Mouse (Mus musculus) lung, postnatal 36 days (tissue): ENCODE measurements around the gene Chd9.
"Not testable (repeated sequence)": the region's sequence is repeated elsewhere in the genome, so short reads cannot be mapped to it uniquely, and the experiment has no call there.

Experiments used
- DNase-seq: peaks from one replicate; pipeline ENCODE4 v3.0.0; 2022; ENCODE audit warnings: mixed read lengths

Chd9 gene

DNA sequence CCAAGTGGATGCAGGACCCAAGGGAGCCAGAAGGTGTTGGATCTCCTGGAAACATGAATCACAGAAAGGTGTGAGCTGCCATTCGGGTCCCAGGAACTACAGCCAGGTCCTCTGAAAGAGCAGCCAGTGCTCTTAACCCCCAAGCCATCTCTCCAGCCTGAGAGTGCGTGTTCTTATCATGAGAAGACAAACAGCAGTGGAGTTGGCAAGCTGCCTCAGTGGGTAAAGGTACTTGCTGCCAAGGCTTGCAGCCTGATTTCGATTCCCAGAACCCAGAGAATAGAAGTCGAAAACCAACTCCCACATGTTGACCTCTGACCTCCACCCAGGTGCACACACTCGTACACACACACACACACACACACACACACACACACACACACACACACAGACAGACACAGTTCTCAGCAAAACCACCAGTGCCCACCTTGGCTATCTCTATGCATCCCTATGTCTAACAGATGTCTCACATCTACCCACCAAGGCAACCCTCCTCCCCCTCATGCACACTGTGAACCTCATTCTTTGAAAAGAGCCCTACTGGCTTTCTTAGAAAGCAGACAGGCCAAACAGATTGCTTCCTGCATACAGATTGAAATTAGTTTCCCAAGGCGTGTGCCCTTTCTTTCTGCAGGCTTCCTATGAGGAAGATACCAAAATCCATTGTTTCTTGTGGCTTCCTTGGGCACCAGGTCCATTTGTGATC, 43.4 kb downstream of the Chd9 start:
- DNase-seq = peak; percentile 73

DNA sequence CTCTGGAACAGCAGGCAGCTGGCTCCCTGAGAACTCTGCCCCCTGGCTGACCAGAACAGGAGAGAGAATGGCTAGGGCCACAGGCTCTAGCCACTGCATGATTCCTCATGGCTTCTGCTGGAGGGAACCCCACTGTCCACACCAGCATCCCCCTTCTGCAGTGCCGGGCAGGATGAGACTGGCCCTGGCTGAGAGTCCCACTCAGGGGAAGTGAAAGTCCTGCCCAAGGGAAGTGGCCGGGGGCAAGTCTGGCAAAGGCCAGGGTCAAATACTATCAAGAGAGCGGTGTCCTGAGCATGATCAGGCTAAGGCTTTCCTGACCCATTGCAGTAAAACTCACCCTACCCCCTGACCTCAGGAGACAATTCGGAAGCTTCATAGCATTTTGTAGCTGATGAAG, 44.9 kb downstream of the Chd9 start:
- DNase-seq = peak; percentile 43

DNA sequence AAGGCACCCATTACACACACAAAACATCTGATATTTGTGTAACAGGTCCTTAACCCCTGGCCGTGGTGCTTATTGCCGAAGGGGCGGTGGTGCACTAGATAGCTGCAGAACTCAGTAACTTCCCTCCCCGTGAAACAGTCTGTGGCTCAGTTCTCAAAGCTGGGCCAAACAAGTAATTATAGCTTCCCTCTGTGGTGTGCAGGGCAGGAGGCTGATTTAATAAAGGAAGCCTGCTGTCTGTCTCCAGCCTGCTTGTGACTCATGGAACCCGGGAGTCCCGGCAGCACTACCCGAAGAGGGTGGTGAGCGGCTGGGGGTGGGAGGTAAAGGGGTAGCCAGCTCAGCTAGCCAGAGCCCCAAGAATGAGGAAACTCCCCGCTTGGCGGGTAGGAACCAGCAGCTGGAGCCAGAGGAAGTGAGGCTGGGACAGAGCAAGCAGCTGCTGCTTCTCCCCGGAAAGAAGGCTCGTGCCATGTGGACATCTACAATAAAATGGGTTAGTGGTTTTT, 48.1 kb downstream of the Chd9 start:
- peak; percentile 71 for DNase-seq

DNA sequence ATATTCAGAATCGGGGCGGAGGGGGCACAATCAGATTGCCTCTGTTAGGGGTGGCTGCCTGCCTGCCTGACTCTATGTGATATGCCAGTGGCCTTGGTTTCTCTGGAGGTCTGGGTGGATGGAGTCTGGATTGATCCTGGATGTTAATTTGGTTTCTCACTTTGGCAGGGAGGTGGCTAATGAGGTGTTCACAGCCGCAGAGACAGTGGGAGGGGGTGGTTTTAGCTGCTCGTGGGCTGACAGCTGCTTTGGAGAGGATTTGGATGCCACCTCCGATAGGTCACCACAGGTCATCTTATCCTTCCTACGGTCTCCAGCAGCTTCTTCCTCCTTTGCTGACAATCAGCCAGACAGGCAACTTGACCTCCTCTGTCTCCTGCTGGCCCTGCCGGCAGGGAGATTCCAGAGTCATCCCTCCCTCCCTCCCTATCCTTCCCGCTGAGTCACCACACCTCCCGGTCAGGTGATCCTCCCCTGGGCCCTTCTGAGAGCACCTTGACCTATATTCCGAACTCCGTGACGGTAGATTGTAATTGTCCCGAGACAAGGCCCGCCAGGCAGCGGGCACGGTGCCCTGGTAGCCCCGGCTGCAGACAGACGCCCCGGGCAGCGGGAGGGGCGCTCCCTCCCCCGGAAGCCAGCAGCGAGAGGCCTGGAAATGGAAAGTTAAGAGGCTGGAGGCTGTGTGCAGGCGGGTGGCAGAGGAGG, 48.7 kb downstream of the Chd9 start:
- DNase-seq = peak; percentile 89

DNA sequence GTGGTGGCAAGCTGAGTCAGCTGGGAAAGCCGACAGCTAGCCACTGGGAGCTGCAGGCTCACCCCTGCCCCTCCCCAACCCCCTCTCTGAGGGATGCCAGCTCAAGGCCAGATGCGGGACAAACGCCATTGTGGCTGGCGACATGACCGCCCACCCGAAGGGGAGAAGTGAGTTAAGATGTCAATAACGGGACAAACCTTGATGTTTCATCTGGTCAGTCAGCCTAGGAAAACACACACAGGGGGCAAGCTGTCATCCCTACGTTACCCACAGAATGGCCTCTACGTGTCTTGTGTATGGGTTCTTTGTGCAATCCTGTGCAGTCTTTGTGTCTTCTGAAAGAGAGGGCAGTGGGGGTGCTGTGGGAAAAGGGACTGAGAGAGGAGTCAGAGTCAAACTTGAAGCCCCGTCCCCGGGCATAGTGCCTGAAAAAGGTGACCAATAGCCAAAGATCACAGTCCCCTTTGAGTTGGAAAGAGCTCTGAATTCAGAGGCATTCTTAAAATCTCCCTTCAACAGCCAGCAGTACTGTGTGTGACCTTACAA, 49.4 kb downstream of the Chd9 start:
- no peak for DNase-seq

DNA sequence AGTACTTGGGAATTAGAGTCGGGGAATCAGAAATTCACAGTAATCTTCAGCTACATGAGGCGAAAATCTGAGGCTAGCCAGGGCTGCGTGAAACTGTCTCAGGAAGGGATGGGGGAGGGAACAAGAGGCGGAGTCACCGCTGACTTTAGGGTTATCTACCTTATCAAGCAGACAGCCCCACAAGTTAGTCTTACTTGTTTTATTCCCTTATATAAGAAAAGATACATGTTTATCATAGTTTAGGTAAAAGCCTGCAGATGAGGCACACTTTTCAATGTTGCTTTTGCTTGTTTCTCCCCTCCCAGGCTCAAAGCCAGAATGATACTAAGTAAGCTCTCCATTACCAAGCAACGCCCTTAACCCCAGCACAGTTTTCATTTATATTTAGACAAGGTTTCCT, 50.4 kb downstream of the Chd9 start:
- no peak for DNase-seq

DNA sequence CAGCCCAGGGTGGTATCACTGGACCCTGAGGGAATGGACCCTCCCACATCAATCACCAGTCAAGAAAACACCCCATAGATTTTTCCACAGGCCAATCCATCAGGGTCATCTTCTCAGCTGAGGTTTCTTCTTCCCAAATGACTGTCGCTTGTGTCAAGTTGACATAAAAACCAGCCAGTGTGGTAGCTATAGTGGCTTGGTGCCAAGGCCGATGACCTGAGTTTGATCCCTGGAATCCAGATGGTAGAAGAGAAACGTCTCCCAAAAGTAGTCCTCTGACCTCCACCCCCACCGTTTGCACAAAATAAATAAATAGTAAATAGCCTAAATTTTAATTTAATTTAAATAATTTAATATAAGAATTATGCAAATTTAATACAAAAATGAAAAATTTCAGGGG, 51.9 kb downstream of the Chd9 start:
- DNase-seq = no peak

DNA sequence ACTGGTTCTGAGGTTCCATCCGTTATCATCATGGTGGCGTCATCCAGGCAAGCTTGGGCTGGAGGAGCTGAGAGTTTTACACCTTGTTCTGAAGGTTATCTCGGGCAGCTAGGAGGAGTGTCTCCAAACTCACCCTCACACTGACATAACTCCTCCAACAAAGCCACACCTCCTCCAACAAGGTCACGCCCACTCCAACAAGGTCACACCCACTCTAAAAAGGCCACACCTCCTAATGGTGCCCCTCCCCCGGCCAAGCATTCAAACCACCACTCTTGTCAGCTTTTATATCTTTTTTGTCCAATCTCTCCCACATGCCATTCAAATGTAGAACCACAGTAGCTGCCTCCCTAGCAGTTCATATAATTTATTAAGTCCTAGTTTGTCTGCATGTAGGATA, 53.0 kb downstream of the Chd9 start:
- no peak for DNase-seq

DNA sequence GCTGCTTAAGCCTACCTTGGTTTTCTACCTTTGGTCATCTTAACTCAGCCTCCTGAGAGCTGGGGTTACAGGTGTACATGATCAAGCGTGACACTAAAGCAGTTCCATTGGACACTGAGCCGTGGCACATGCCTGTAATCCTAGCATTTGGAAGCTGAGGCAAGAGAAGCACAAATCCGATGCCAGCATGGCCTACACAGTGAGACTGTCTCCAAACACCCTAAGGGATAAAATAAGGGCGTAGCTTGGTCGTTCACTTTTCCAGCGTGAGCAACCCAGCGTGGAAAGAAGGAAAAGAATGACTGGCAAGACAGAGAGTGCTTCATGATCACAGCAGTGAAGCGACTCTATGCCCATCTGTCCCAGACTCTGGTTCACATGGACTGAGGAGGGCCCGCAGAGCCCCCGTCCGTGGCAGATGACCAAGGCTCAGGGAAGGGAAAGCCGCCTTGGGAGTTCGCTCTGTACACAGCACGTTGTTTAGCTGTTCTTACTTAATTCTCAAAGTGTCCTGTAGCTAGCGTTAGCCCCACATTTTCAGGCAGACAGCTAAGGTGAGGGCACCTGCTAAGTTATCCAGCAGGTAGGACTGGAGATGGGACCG, 54.0 kb downstream of the Chd9 start:
- DNase-seq = no peak

DNA sequence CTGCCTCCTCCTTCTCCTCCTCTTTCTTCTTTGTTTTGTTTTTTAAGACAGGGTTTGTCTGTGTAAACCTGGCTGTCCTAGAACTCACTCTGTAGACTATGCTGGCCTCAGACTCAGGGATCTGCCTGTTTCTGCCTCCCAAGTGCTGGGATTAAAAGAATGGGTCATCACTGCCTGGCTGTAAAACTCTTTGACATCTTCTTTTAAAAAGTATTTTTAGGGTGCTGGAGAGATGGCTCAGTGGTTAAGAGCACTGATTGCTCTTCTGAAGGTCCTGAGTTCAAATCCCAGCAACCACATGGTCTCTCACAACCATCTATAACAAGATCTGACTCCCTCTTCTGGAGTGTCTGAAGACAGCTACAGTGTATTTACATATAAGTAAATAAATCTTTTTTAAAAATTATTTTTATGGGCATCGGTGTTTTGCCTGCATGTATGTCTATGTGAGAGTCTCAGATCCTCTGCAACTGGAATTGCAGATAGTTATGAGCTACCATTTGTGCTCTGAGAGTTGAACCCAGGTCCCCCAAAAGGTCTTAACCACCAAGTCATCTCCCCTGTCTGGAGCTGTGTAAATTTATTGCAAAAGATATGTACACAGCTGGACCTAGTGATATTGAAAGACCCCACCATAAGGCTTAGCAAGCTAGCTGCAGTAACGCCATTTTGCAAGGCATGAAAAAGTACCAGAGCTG, 57.7 kb downstream of the Chd9 start:
- no peak for DNase-seq

DNA sequence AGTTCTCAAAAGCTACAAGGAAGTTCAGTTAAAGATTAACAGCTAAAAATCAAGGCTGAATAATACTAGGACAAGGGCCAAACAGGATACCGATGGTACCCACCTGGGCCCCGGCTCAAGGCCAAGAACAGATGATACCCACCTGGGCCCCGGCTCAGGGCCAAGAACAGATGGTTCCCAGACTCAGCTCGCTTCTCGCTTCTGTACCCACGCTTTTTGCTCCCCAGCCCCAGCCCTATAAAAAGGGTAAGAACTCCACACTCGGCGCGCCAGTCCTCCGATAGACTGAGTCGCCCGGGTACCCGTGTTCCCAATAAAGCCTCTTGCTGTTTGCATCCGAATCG, 58.2 kb downstream of the Chd9 start:
- not testable (repeated sequence) for DNase-seq

DNA sequence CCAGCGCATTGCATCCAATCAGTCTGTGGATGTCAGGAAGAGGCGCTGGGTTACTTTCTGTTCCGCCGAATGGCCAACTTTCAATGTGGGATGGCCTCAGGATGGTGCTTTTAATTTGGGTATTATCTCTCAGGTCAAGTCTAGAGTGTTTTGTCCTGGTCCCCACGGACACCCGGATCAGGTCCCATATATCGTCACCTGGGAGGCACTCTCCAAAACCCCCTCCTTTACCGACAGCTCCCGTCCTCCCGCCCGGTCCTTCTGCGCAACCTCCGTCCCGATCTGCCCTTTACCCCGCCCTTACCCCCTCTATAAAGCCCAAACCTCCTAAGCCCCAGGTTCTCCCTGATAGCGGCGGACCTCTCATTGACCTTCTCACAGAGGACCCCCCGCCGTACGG, 59.2 kb downstream of the Chd9 start:
- not testable (repeated sequence) for DNase-seq

DNA sequence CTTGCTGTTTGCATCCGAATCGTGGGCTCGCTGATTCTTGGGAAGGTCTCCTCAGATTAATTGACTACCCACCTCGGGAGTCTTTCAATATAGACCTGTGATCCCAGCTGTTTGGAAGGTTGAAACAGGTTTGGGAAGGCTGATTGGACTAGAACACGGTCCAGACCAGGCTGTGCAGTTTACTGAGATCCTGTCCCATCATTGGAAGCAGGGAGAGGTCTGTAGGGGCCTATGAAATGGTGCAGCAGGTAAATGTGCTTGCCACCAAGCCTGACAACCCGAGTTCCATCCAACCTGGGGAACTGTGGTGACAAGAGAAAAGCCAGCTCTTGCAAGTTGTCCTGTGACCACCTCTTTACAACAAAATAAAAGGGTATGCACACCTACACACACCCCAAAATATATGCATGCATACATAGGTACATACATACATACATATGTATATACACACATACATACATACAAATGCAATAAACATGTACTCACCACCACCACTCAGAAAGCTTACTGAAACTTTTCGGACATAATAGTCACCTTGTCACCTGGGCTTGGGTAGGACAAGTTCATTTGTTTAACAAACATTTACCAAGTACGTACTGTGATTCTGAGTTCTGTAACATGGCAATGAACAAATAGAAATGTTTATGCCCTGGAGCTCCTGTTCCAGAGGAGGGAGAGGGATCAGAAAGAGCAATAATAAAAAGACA, 63.9 kb downstream of the Chd9 start:
- DNase-seq = no peak

DNA sequence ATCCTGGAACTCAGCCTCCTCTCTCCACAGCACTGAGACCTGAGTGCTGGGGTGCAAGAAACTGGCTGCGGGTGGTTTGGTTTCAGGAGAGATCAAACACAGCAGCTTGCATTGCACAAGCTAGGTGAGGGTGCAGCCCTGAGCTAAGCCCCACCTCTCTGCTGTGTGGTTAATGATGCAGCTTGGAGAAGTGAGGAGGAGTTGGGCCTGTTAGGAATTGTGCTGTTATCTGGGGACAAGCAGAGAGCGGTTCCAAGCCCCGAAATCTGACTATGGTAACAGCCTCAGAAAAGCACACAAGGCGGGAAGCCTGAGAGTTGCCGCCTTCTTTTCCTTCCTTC, 64.4 kb downstream of the Chd9 start:
- peak; percentile 34 for DNase-seq

DNA sequence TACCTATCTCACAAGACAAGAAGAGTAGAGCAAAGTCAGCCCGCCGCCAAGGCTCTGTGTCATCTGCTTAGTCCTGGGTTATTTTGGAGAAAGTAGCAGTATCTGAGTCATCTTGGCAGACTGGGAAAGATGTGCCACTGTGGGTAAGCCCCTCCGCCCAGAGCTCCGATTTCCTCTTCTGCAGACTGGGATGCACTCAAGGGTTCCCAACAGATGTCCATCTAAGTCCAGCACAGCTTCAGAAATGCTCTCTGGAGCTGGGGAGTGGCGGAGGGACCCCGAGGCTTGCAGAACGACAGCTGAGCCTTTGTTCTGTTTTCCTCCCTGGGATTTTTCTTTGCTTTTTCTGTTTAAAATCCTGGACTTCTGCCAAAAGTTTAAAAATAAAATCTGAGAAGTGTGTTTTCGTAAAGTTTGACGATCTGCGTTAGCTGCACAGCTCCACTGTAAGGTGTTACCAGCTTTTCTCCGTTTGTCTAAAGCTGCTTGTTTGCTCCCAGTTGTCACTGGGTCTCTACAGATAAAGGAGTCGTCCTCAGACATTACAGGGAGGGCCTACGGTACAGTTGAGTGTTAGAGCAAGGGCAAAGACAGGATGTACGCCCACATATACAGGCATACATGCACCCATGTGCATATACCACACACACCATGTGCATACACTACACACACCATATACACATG, 66.2 kb downstream of the Chd9 start:
- DNase-seq = no peak

DNA sequence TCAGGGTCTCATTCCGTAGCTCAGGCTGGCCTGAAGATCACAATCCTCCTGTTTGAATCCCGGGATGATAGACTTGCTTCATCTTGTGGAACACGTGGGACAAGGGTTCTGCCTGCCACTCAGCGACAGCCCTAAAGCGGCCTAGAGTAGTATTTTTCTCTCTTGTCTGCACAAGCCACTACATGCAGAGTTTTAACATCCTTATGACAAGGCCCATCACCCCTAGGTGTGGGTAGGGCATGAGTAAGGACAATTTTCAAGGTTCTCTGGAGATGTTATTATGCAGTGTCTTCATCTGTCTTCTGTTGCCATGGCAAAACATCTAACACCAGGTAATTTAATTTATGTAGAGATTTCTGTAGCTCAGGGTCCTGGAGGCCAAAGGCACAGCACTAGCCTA, 69.2 kb downstream of the Chd9 start:
- DNase-seq = no peak

DNA sequence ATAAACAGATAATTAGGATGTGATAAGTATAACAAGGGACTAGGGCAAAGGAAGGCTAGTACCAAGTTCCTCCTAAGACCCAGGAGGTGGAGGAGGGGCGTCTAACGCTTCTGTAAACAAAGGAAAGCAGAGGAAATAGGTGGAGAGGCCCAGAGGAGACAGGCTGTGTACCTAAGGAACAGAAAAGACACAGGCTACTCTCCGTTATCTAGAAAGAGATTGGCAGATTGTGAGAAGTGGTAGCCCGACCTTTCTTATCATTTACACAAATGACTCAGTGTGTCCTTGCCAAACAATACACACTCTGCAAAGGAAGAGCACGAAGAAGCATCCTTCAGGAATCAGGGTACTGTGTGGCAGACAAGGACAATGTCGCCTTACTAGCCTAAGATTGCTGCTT, 70.4 kb downstream of the Chd9 start:
- peak; percentile 80 for DNase-seq

DNA sequence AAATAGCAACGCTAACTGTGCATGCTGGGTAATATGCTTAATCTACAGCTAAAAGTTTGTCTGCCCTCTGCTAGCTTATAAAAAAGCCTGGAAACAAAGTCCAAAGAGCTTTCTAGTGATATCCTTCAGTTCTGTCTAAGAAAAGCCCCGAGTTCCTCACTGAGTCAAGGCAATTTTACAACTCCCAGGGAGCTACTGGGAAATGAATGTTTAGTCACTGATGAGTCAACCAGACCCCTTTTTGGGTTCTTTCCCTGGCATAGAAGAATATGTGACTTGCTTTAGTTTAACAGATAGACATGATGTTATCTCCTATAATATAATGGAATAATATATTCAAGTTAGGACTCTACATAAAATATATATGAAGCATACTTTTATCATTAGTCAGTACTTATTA, 73.8 kb downstream of the Chd9 start:
- no peak for DNase-seq

DNA sequence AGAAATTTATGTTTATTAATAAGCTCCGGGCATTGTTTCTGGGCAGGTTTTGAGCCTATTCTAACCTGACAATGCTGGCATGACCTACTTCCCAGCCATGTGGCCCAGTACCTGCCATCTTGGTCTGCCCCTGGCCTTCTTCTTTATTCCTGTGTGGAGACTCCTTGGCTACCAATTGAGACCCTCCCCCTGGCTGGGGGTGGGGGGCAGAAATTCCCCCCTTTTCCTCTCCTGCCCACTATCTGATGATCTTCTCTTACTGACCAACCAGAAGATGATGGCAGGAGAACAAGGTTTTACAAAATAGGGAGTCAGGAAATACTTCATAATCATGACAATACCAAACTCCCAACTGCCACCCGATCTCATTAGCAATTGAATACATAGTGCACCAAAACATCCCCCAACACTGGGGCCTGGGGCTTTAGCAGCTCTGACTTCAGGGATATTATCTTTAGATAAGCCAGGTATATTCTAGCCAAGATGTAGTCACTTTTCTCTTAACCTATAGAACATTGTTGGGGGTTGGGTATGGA, 76.1 kb downstream of the Chd9 start:
- DNase-seq = no peak

DNA sequence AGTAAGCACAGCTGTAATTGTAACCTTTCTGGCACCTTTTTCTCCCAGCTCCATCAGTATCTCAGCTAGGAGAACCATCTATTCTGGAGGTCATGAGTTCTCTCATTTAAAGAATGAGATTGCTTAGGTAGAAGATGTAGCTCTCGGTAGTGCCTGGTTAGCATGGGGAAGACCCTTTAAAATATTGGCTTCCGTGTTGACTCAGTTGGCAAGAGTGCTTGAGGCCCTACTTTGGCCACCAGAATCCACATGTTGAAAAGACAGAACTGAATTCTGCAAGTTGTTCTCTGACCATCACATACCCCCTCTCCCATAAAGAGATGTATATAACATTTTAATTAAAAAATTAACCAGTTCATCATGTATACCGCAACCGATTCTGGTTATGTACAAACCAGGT, 78.8 kb downstream of the Chd9 start:
- DNase-seq = no peak

DNA sequence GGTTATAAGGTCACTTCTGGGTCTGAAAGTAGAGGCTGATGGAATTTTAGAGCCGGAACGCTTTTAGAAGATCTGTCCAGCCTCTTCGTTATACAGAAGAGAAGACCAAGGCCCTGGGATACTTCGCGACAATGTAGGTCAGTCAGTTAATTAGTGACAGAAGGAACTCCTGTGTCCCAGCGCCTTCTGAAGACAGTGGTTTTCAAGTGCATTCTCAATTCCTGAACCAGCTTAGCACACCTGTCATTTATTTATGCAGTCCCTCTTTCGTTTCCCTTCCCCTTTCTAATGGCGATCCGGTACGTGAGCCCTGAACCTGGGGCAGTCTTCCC, 79.3 kb downstream of the Chd9 start:
- DNase-seq = no peak
